Comparison of ENCODE assay signal across 33 mouse cellular contexts in genomic region chr17:3485851-3486250, GRCm38 (mm10). TPM values are rescaled to one million over a fixed set of nuclear protein-coding genes. Genes with fewer than 3 reads are reported as not detected.
DNase-seq lines count a peak whose midpoint lies in the region; ATAC-seq lines count a peak whose summit lies in the region.
"Had no signal": no experiment of that assay in that cellular context is flagged by ENCODE, and none has a peak within 500 bp of the region (broad histone marks: within the 10 kb centered on the region; RNA-seq: fewer than 3 reads in every experiment).

No protein-coding gene starts in this region.

- peak overlapping the region; percentile 12 for H3K4me2 ChIP-seq in forebrain, embryonic 16.5 days (ENCODE audit: low read length)
- no peak overlapping the region for H3K4me2 ChIP-seq in forebrain, embryonic 14.5 days (ENCODE audit: low read length)
- no peak overlapping the region for H3K4me2 ChIP-seq in midbrain, embryonic 11.5 days
- no peak overlapping the region for H3K4me2 ChIP-seq in midbrain, embryonic 14.5 days (ENCODE audit: low read length)
- H3K4me2 ChIP-seq: embryonic facial prominence, embryonic 12.5 days; heart, embryonic 15.5 days; intestine, embryonic 15.5 days; limb, embryonic 13.5 days; liver, embryonic 11.5 days; lung, embryonic 15.5 days; midbrain, embryonic 15.5 days; neural tube, embryonic 15.5 days had no signal

- peaks cover 17% of the 10 kb centered on the region for H3K4me1 ChIP-seq in forebrain, embryonic 16.5 days (replicated peaks; ENCODE audit: control insufficient read depth, insufficient read depth, low read length)
- peaks cover 7% of the 10 kb centered on the region for H3K4me1 ChIP-seq in forebrain, embryonic 14.5 days (ENCODE audit: control insufficient read depth, insufficient read depth, low read length)
- no peaks in the 10 kb centered on the region for H3K4me1 ChIP-seq in midbrain, embryonic 11.5 days (ENCODE audit: control insufficient read depth, insufficient read depth, low read length)
- no peaks in the 10 kb centered on the region for H3K4me1 ChIP-seq in midbrain, embryonic 14.5 days (ENCODE audit: control insufficient read depth, insufficient read depth, low read length)
- H3K4me1 ChIP-seq: embryonic facial prominence, embryonic 12.5 days; heart, embryonic 15.5 days; limb, embryonic 13.5 days; lung, embryonic 15.5 days; midbrain, embryonic 15.5 days; neural tube, embryonic 15.5 days had no signal

- H3K9me3 ChIP-seq in forebrain, embryonic 16.5 days (ENCODE audit: control insufficient read depth, low read length): no peaks in the 10 kb centered on the region
- H3K9me3 ChIP-seq in forebrain, embryonic 14.5 days (replicated peaks; ENCODE audit: control insufficient read depth, low read length): no peaks in the 10 kb centered on the region
- no peaks in the 10 kb centered on the region for H3K9me3 ChIP-seq in midbrain, embryonic 11.5 days (ENCODE audit: control insufficient read depth, low read length)
- H3K9me3 ChIP-seq in midbrain, embryonic 14.5 days (ENCODE audit: control insufficient read depth, low read length): no peaks in the 10 kb centered on the region
- H3K9me3 ChIP-seq: embryonic facial prominence, embryonic 12.5 days; heart, embryonic 15.5 days; intestine, embryonic 15.5 days; limb, embryonic 13.5 days; lung, embryonic 15.5 days; midbrain, embryonic 15.5 days; neural tube, embryonic 15.5 days had no signal

- H3K9ac ChIP-seq in forebrain, embryonic 16.5 days (replicated peaks; ENCODE audit: low read depth, low read length): no peak overlapping the region
- no peak overlapping the region for H3K9ac ChIP-seq in forebrain, embryonic 14.5 days (ENCODE audit: low read length)
- H3K9ac ChIP-seq in midbrain, embryonic 11.5 days (ENCODE audit: low read length): no peak overlapping the region
- no peak overlapping the region for H3K9ac ChIP-seq in midbrain, embryonic 14.5 days (replicated peaks; ENCODE audit: low read length)
- H3K9ac ChIP-seq: embryonic facial prominence, embryonic 12.5 days; heart, embryonic 15.5 days; intestine, embryonic 15.5 days; limb, embryonic 13.5 days; lung, embryonic 15.5 days; midbrain, embryonic 15.5 days; neural tube, embryonic 15.5 days had no signal

- no peaks in the 10 kb centered on the region for H3K36me3 ChIP-seq in forebrain, embryonic 16.5 days (ENCODE audit: control insufficient read depth, insufficient read depth)
- H3K36me3 ChIP-seq in forebrain, embryonic 14.5 days (ENCODE audit: control insufficient read depth, insufficient read depth, low read length): peaks cover 5% of the 10 kb centered on the region; the same call in 1 of the 2 replicates
- H3K36me3 ChIP-seq in midbrain, embryonic 11.5 days (ENCODE audit: control insufficient read depth, insufficient read depth, low read length): no peaks in the 10 kb centered on the region
- no peaks in the 10 kb centered on the region for H3K36me3 ChIP-seq in midbrain, embryonic 14.5 days (ENCODE audit: control insufficient read depth, insufficient read depth, low read length)
- H3K36me3 ChIP-seq: heart, embryonic 15.5 days; intestine, embryonic 15.5 days; lung, embryonic 15.5 days; midbrain, embryonic 15.5 days; neural tube, embryonic 15.5 days had no signal

- 0 out of 2 replicates have a peak overlapping the region, but pooled peaks have one; percentile 29 for H3K27ac ChIP-seq in forebrain, embryonic 16.5 days (ENCODE audit: low read length)
- no peak overlapping the region for H3K27ac ChIP-seq in forebrain, embryonic 14.5 days (ENCODE audit: low read depth, low read length)
- H3K27ac ChIP-seq in midbrain, embryonic 11.5 days (ENCODE audit: low read depth, low read length): no peak overlapping the region
- H3K27ac ChIP-seq in midbrain, embryonic 14.5 days (replicated peaks; ENCODE audit: low read depth, low read length): no peak overlapping the region
- H3K27ac ChIP-seq: embryonic facial prominence, embryonic 12.5 days; heart, embryonic 15.5 days; hindbrain, postnatal 0 days; intestine, embryonic 15.5 days; kidney, postnatal 0 days; limb, embryonic 13.5 days; lung, embryonic 15.5 days; midbrain, embryonic 15.5 days; neural tube, embryonic 15.5 days had no signal

- DNase-seq in forebrain, embryonic 14.5 days (ENCODE audit: low spot score): no peak
- peak; percentile 26 for DNase-seq in midbrain, embryonic 11.5 days (ENCODE audit: low spot score, missing footprints)
- no peak for DNase-seq in midbrain, embryonic 14.5 days
- peak; percentile 77 to 85 for DNase-seq in adrenal gland, postnatal 36 days
- DNase-seq in right cerebral cortex, adult 2 months (ENCODE audit: low spot score in 2 of 2): no peak
- DNase-seq in testis, postnatal 14 days (ENCODE audit: low spot score): no peak
- DNase-seq: cerebellum, adult 8-10 months; cerebellum, postnatal 36 days; embryo, embryonic 11 days; kidney, adult 8-10 months; layer of hippocampus, adult 9-11 months; spleen, adult 18-20 months; thymus, adult 18-20 months; thymus, postnatal 25 days had no signal

- no peak overlapping the region for H3K4me3 ChIP-seq in forebrain, embryonic 16.5 days (replicated peaks; ENCODE audit: low read length)
- H3K4me3 ChIP-seq in forebrain, embryonic 14.5 days (ENCODE audit: low read depth, low read length): no peak overlapping the region
- no peak overlapping the region for H3K4me3 ChIP-seq in midbrain, embryonic 11.5 days (ENCODE audit: low read depth, low read length)
- H3K4me3 ChIP-seq in midbrain, embryonic 14.5 days (replicated peaks; ENCODE audit: low read depth, low read length): no peak overlapping the region
- H3K4me3 ChIP-seq: embryonic facial prominence, embryonic 12.5 days; heart, embryonic 15.5 days; intestine, embryonic 15.5 days; limb, embryonic 13.5 days; lung, embryonic 15.5 days; midbrain, embryonic 15.5 days; neural tube, embryonic 15.5 days had no signal

- WGBS in forebrain, embryonic 16.5 days: 61% methylated on average over 7 of the region's 7 CpGs
- 71% methylated on average over 7 of the region's 7 CpGs for WGBS in forebrain, embryonic 14.5 days
- 78% methylated on average over 7 of the region's 7 CpGs for WGBS in midbrain, embryonic 11.5 days
- WGBS in midbrain, embryonic 14.5 days: 77% methylated on average over 7 of the region's 7 CpGs

- peak; percentile 44 for ATAC-seq in forebrain, embryonic 16.5 days
- no peak for ATAC-seq in forebrain, embryonic 14.5 days
- ATAC-seq in midbrain, embryonic 11.5 days (ENCODE audit: low FRiP score): no peak
- no peak for ATAC-seq in midbrain, embryonic 14.5 days (ENCODE audit: low FRiP score, low TSS enrichment)
- ATAC-seq in megakaryocyte progenitor cell, adult 5-6 weeks (replicated peaks; ENCODE audit: poor library complexity): no peak
- ATAC-seq: hindbrain, postnatal 0 days; intestine, embryonic 15.5 days; midbrain, embryonic 15.5 days; Patski had no signal

- no peaks in the 10 kb centered on the region for H3K27me3 ChIP-seq in forebrain, embryonic 16.5 days (replicated peaks; ENCODE audit: control insufficient read depth, insufficient read depth, low read length)
- H3K27me3 ChIP-seq in forebrain, embryonic 14.5 days (replicated peaks; ENCODE audit: control insufficient read depth, insufficient read depth, low read length): no peaks in the 10 kb centered on the region
- H3K27me3 ChIP-seq in midbrain, embryonic 11.5 days (ENCODE audit: control insufficient read depth, insufficient read depth, low read length): no peaks in the 10 kb centered on the region
- H3K27me3 ChIP-seq in midbrain, embryonic 14.5 days (ENCODE audit: control insufficient read depth, insufficient read depth, low read length): no peaks in the 10 kb centered on the region
- H3K27me3 ChIP-seq: embryonic facial prominence, embryonic 12.5 days; heart, embryonic 15.5 days; intestine, embryonic 15.5 days; limb, embryonic 13.5 days; lung, embryonic 15.5 days; midbrain, embryonic 15.5 days; neural tube, embryonic 15.5 days; Patski had no signal

RNA-seq across cellular contexts. Expression of gene Cldn20, which starts 46.5 kb away (rescaled TPM):
- polyA plus RNA-seq in forebrain, embryonic 16.5 days (2015; fragmentation: Nextera tagmentation; extraction: Ambion mirVana): 1.0 and 1.2 TPM in 2 replicates
- polyA plus RNA-seq in forebrain, embryonic 14.5 days (2014; fragmentation: Nextera tagmentation; extraction: Ambion mirVana): 0.84 and 0.94 TPM in 2 replicates
- polyA plus RNA-seq in midbrain, embryonic 11.5 days (2014; fragmentation: Nextera tagmentation; extraction: Ambion mirVana): not detected in 2 replicates
- polyA plus RNA-seq in midbrain, embryonic 14.5 days (2014; fragmentation: Nextera tagmentation; extraction: Ambion mirVana): not detected in 2 replicates
- total RNA-seq in adrenal gland, postnatal 36 days (2021): 1 to 10 TPM in 1 of 2 experiments, not detected in 1; 1.4 TPM
- total RNA-seq in megakaryocyte progenitor cell, adult 5-6 weeks (2015): 2.0 TPM in 1 of 2 replicates, not detected in the other
- total RNA-seq in megakaryocyte progenitor cell, adult 5-6 weeks (2017): 0.29 and 0.74 TPM in 2 replicates
- total RNA-seq: gastrocnemius, adult 8-10 months; heart, adult 8-10 months; heart, postnatal 25 days; megakaryocyte-erythroid progenitor cell, adult 5-6 weeks had no signal
- polyA plus RNA-seq: hindbrain, embryonic 11.5 days; intestine, embryonic 15.5 days; liver, embryonic 11.5 days; midbrain, embryonic 15.5 days; neural tube, embryonic 15.5 days; stomach, embryonic 16.5 days had no signal

Comparison
In these comparisons a context has a peak if more than half of its experiments do, and no peak if none do; other contexts are left out.
1. DNase-seq: peak in midbrain, embryonic 11.5 days (single experiment) and adrenal gland, postnatal 36 days (2 of 2); none in forebrain, embryonic 14.5 days (single experiment), midbrain, embryonic 14.5 days (single experiment), right cerebral cortex, adult 2 months (0 of 2) and testis, postnatal 14 days (single experiment).